Mouse (Mus musculus): ENCODE data around the gene Pisd. TPM values are rescaled to one million over a fixed set of nuclear protein-coding genes. Genes with fewer than 3 reads are reported as not detected.
"Not testable (repeated sequence)": the region's sequence is repeated elsewhere in the genome, so short reads cannot be mapped to it uniquely, and the experiment has no call there.

Gene Pisd
- 13.4 and 30.1 TPM in 2 replicates for polyA plus RNA-seq (2011; ENCODE audit: insufficient read depth, insufficient read length, low replicate concordance, missing spikeins)

GRCm38 (mm10) chr5:32785313-32785915 is at the start of gene Pisd:
TSS of gene Pisd (minus strand) at chr5:32785646.
- H3K4me3 ChIP-seq (replicated peaks; ENCODE audit: control insufficient read depth, low read depth, low read length), result peak within 1 kb of the TSS; percentile 99
- H3K27ac ChIP-seq (ENCODE audit: control insufficient read depth, insufficient read depth, low read depth, low read length, poor library complexity), result no peak within 1 kb of the TSS; the same call in 1 of the 2 replicates
- WGBS, result under 1% methylated on average over 52 of the region's 52 CpGs
- no peaks in the 10 kb centered on the region for H3K4me1 ChIP-seq (ENCODE audit: control insufficient read depth, insufficient read depth, low read length)
- TF ChIP-seq CTCF (IDR thresholded peaks at IDR 0.05; ENCODE audit: control insufficient read depth, insufficient read depth, low read length), result 0 out of 2 replicates have a peak, but pooled peaks have one; percentile 17
- peak; percentile 63; the same call in 1 of the 2 replicates for TF ChIP-seq POLR2A (IDR thresholded peaks at IDR 0.05; ENCODE audit: borderline replicate concordance, control insufficient read depth, low read depth, low read length)

GRCm38 (mm10) chr5:32834497-32834896 is 49.1 kb upstream of the Pisd start:
- no peaks in the 10 kb centered on the region for H3K4me1 ChIP-seq (ENCODE audit: control insufficient read depth, insufficient read depth, low read length)
- H3K4me3 ChIP-seq (replicated peaks; ENCODE audit: control insufficient read depth, low read depth, low read length), result no peak overlapping the region
- 59% methylated on average over 1 of the region's 1 CpGs for WGBS
- H3K27ac ChIP-seq (ENCODE audit: control insufficient read depth, insufficient read depth, low read depth, low read length, poor library complexity), result no peak overlapping the region
- TF ChIP-seq CTCF (IDR thresholded peaks at IDR 0.05; ENCODE audit: control insufficient read depth, insufficient read depth, low read length), result no peak
- TF ChIP-seq POLR2A (IDR thresholded peaks at IDR 0.05; ENCODE audit: borderline replicate concordance, control insufficient read depth, low read depth, low read length), result no peak

GRCm38 (mm10) chr5:32830054-32830453 is 44.6 kb upstream of the Pisd start:
- H3K4me3 ChIP-seq (replicated peaks; ENCODE audit: control insufficient read depth, low read depth, low read length), result no peak overlapping the region
- no peak overlapping the region for H3K27ac ChIP-seq (ENCODE audit: control insufficient read depth, insufficient read depth, low read depth, low read length, poor library complexity)
- TF ChIP-seq CTCF (IDR thresholded peaks at IDR 0.05; ENCODE audit: control insufficient read depth, insufficient read depth, low read length) (no peak), POLR2A (IDR thresholded peaks at IDR 0.05; ENCODE audit: borderline replicate concordance, control insufficient read depth, low read depth, low read length) (no peak)
- no peaks in the 10 kb centered on the region for H3K4me1 ChIP-seq (ENCODE audit: control insufficient read depth, insufficient read depth, low read length)
- WGBS, result 90% methylated on average over 2 of the region's 2 CpGs

- not testable (repeated sequence) for H3K4me3 ChIP-seq (replicated peaks; ENCODE audit: control insufficient read depth, low read depth, low read length); H3K27ac ChIP-seq (ENCODE audit: control insufficient read depth, insufficient read depth, low read depth, low read length, poor library complexity); H3K4me1 ChIP-seq (ENCODE audit: control insufficient read depth, insufficient read depth, low read length)
- 79% methylated on average over 1 of the region's 1 CpGs for WGBS
These were observed 43.3 kb upstream of the Pisd start for GRCm38 (mm10) chr5:32828766-32829165.

GRCm38 (mm10) chr5:32827009-32827408 is 41.6 kb upstream of the Pisd start, which contains the start of gene Gm20671:
TSS of gene Gm20671 (minus strand) at chr5:32827109.
- Histone ChIP-seq H3K4me3 (replicated peaks; ENCODE audit: control insufficient read depth, low read depth, low read length) (no peak within 1 kb of the TSS), H3K27ac (ENCODE audit: control insufficient read depth, insufficient read depth, low read depth, low read length, poor library complexity) (no peak within 1 kb of the TSS), H3K4me1 (ENCODE audit: control insufficient read depth, insufficient read depth, low read length) (no peaks in the 10 kb centered on the region)
- WGBS, result 95% methylated on average over 7 of the region's 7 CpGs
- TF ChIP-seq POLR2A (IDR thresholded peaks at IDR 0.05; ENCODE audit: borderline replicate concordance, control insufficient read depth, low read depth, low read length) (no peak), CTCF (IDR thresholded peaks at IDR 0.05; ENCODE audit: control insufficient read depth, insufficient read depth, low read length) (no peak)

- Histone ChIP-seq H3K4me1 (ENCODE audit: control insufficient read depth, insufficient read depth, low read length) (no peaks in the 10 kb centered on the region), H3K4me3 (replicated peaks; ENCODE audit: control insufficient read depth, low read depth, low read length) (no peak overlapping the region), H3K27ac (ENCODE audit: control insufficient read depth, insufficient read depth, low read depth, low read length, poor library complexity) (no peak overlapping the region)
- WGBS, result 88% methylated on average over 8 of the region's 8 CpGs
- TF ChIP-seq POLR2A (IDR thresholded peaks at IDR 0.05; ENCODE audit: borderline replicate concordance, control insufficient read depth, low read depth, low read length) (no peak), CTCF (IDR thresholded peaks at IDR 0.05; ENCODE audit: control insufficient read depth, insufficient read depth, low read length) (no peak)
These were observed 35.0 kb upstream of the Pisd start for GRCm38 (mm10) chr5:32820471-32820870.

- TF ChIP-seq POLR2A (IDR thresholded peaks at IDR 0.05; ENCODE audit: borderline replicate concordance, control insufficient read depth, low read depth, low read length) (no peak), CTCF (IDR thresholded peaks at IDR 0.05; ENCODE audit: control insufficient read depth, insufficient read depth, low read length) (no peak)
- no peaks in the 10 kb centered on the region for H3K4me1 ChIP-seq (ENCODE audit: control insufficient read depth, insufficient read depth, low read length)
- H3K27ac ChIP-seq (ENCODE audit: control insufficient read depth, insufficient read depth, low read depth, low read length, poor library complexity), result no peak overlapping the region
- H3K4me3 ChIP-seq (replicated peaks; ENCODE audit: control insufficient read depth, low read depth, low read length), result no peak overlapping the region
- 91% methylated on average over 4 of the region's 4 CpGs for WGBS
These were observed 29.9 kb upstream of the Pisd start for GRCm38 (mm10) chr5:32815396-32815795.

GRCm38 (mm10) chr5:32786454-32786853 is 1.0 kb upstream of the Pisd start:
- H3K4me3 ChIP-seq (replicated peaks; ENCODE audit: control insufficient read depth, low read depth, low read length); H3K27ac ChIP-seq (ENCODE audit: control insufficient read depth, insufficient read depth, low read depth, low read length, poor library complexity); H3K4me1 ChIP-seq (ENCODE audit: control insufficient read depth, insufficient read depth, low read length): not testable (repeated sequence)
- WGBS, result 60% methylated on average over 1 of the region's 1 CpGs

GRCm38 (mm10) chr5:32784726-32785125 is 720 bp downstream of the Pisd start:
- 12% methylated on average over 5 of the region's 5 CpGs for WGBS
- Histone ChIP-seq H3K4me1 (ENCODE audit: control insufficient read depth, insufficient read depth, low read length) (no peaks in the 10 kb centered on the region), H3K4me3 (replicated peaks; ENCODE audit: control insufficient read depth, low read depth, low read length) (peak overlapping the region; percentile 99), H3K27ac (ENCODE audit: control insufficient read depth, insufficient read depth, low read depth, low read length, poor library complexity) (no peak overlapping the region)
- TF ChIP-seq CTCF (IDR thresholded peaks at IDR 0.05; ENCODE audit: control insufficient read depth, insufficient read depth, low read length), result no peak
- no peak for TF ChIP-seq POLR2A (IDR thresholded peaks at IDR 0.05; ENCODE audit: borderline replicate concordance, control insufficient read depth, low read depth, low read length)
